Mouse (Mus musculus): ENCODE results near the gene Ace3. TPM values are rescaled to one million over a fixed set of nuclear protein-coding genes. Genes with fewer than 3 reads are reported as not detected.

Gene Ace3
- polyA plus RNA-seq, 1 experiment from 2014 or later = not detected

DNA sequence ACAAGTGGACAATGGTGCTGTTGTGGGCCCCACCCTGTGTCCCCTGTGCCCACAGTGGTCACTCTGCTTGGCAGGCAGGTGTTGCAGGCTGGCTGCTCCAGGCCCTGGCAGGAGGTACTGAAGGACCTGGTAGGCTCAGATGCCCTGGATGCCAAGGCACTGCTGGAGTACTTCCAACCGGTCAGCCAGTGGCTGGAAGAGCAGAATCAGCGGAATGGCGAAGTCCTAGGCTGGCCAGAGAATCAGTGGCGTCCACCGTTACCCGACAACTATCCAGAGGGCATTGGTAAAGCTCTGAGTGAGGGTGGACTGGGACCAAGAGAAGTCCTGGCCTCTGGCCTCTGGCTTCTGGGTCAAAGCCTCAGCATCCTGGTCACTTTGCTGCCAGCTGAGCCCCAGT lies 19.9 kb upstream of the Ace3 start:
- ATAC-seq (ENCODE audit: insufficient read depth, low FRiP score, low TSS enrichment) = no peak
- no peak overlapping the region for H3K27ac ChIP-seq (ENCODE audit: low read depth, low read length)
- DNase-seq (ENCODE audit: low spot score) = no peak
- 87% methylated on average over 6 of the region's 6 CpGs for WGBS
- no peak overlapping the region for H3K4me3 ChIP-seq (ENCODE audit: low read depth, low read length)
- H3K9ac ChIP-seq (ENCODE audit: low read length) = no peak overlapping the region
- H3K27me3 ChIP-seq (ENCODE audit: control insufficient read depth, insufficient read depth, low read length) = peaks cover 2% of the 10 kb centered on the region; the same call in 1 of the 2 replicates
- H3K9me3 ChIP-seq (ENCODE audit: control insufficient read depth, low read length) = no peaks in the 10 kb centered on the region
- H3K4me2 ChIP-seq (ENCODE audit: low read depth) = no peak overlapping the region
- no peaks in the 10 kb centered on the region for H3K4me1 ChIP-seq (ENCODE audit: control insufficient read depth, insufficient read depth, low read length)
- no peaks in the 10 kb centered on the region for H3K36me3 ChIP-seq (ENCODE audit: control insufficient read depth, insufficient read depth, low read length)

GRCm38 (mm10) chr11:105975050-105975449 lies 19.4 kb upstream of the Ace3 start:
- no peaks in the 10 kb centered on the region for H3K27me3 ChIP-seq (ENCODE audit: control insufficient read depth, insufficient read depth, low read length)

GRCm38 (mm10) chr11:105975636-105976035 lies 18.8 kb upstream of the Ace3 start:
- no peaks in the 10 kb centered on the region for H3K27me3 ChIP-seq (ENCODE audit: control insufficient read depth, insufficient read depth, low read length)
- no peak for ATAC-seq (ENCODE audit: insufficient read depth, low FRiP score, low TSS enrichment)
- 88% methylated on average over 5 of the region's 5 CpGs for WGBS
- H3K36me3 ChIP-seq (ENCODE audit: control insufficient read depth, insufficient read depth, low read length) = no peaks in the 10 kb centered on the region
- no peak for DNase-seq (ENCODE audit: low spot score)
- no peak overlapping the region for H3K4me2 ChIP-seq (ENCODE audit: low read depth)
- no peak overlapping the region for H3K9ac ChIP-seq (ENCODE audit: low read length)
- H3K9me3 ChIP-seq (ENCODE audit: control insufficient read depth, low read length) = no peaks in the 10 kb centered on the region
- H3K4me3 ChIP-seq (ENCODE audit: low read depth, low read length) = no peak overlapping the region
- H3K27ac ChIP-seq (ENCODE audit: low read depth, low read length) = no peak overlapping the region
- no peaks in the 10 kb centered on the region for H3K4me1 ChIP-seq (ENCODE audit: control insufficient read depth, insufficient read depth, low read length)

More at GRCm38 (mm10) chr11:105975050-105975449, 19.4 kb upstream of the Ace3 start:
- Histone ChIP-seq H3K4me1 (ENCODE audit: control insufficient read depth, insufficient read depth, low read length) (no peaks in the 10 kb centered on the region), H3K9me3 (ENCODE audit: control insufficient read depth, low read length) (no peaks in the 10 kb centered on the region), H3K36me3 (ENCODE audit: control insufficient read depth, insufficient read depth, low read length) (no peaks in the 10 kb centered on the region), H3K4me3 (ENCODE audit: low read depth, low read length) (no peak overlapping the region), H3K4me2 (ENCODE audit: low read depth) (no peak overlapping the region), H3K9ac (ENCODE audit: low read length) (no peak overlapping the region), H3K27ac (ENCODE audit: low read depth, low read length) (no peak overlapping the region)
- no peak for DNase-seq (ENCODE audit: low spot score)
- WGBS = 85% methylated on average over 3 of the region's 3 CpGs
- ATAC-seq (ENCODE audit: insufficient read depth, low FRiP score, low TSS enrichment) = no peak

DNA sequence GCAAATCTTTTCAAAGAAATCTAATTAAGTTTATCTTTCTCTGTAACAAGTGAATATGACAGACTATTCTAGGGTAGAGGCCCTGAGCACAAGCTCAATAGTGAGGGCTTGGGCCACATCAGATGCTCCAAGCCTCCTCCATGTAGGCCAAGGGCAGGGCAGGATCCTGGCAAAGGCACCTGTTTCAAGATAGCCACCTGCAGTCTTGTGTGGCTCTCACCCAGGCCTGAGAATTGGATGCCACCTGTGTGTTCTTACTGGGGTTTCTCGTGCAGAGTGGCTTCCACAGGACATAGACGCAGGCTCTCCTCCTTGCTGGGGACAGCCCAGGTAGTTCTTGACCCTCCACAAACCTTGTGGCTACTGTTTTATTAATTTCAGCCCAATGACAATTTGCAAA lies 16.2 kb upstream of the Ace3 start:
- DNase-seq (ENCODE audit: low spot score) (no peak), ATAC-seq (ENCODE audit: insufficient read depth, low FRiP score, low TSS enrichment) (no peak)
- Histone ChIP-seq H3K9me3 (ENCODE audit: control insufficient read depth, low read length) (no peaks in the 10 kb centered on the region), H3K4me2 (ENCODE audit: low read depth) (no peak overlapping the region), H3K27ac (ENCODE audit: low read depth, low read length) (no peak overlapping the region), H3K4me1 (ENCODE audit: control insufficient read depth, insufficient read depth, low read length) (no peaks in the 10 kb centered on the region), H3K4me3 (ENCODE audit: low read depth, low read length) (no peak overlapping the region), H3K9ac (ENCODE audit: low read length) (no peak overlapping the region), H3K36me3 (ENCODE audit: control insufficient read depth, insufficient read depth, low read length) (no peaks in the 10 kb centered on the region), H3K27me3 (ENCODE audit: control insufficient read depth, insufficient read depth, low read length) (no peaks in the 10 kb centered on the region)
- WGBS = 92% methylated on average over 2 of the region's 2 CpGs

GRCm38 (mm10) chr11:105978634-105979033 lies 15.8 kb upstream of the Ace3 start:
- H3K4me3 ChIP-seq (ENCODE audit: low read depth, low read length) = no peak overlapping the region
- ATAC-seq (ENCODE audit: insufficient read depth, low FRiP score, low TSS enrichment) = no peak
- WGBS = 73% methylated on average over 5 of the region's 5 CpGs
- H3K27ac ChIP-seq (ENCODE audit: low read depth, low read length) = no peak overlapping the region
- no peak overlapping the region for H3K9ac ChIP-seq (ENCODE audit: low read length)
- no peak overlapping the region for H3K4me2 ChIP-seq (ENCODE audit: low read depth)
- H3K27me3 ChIP-seq (ENCODE audit: control insufficient read depth, insufficient read depth, low read length) = no peaks in the 10 kb centered on the region
- no peak for DNase-seq (ENCODE audit: low spot score)
- no peaks in the 10 kb centered on the region for H3K4me1 ChIP-seq (ENCODE audit: control insufficient read depth, insufficient read depth, low read length)
- H3K36me3 ChIP-seq (ENCODE audit: control insufficient read depth, insufficient read depth, low read length) = no peaks in the 10 kb centered on the region
- no peaks in the 10 kb centered on the region for H3K9me3 ChIP-seq (ENCODE audit: control insufficient read depth, low read length)

- DNase-seq (ENCODE audit: low spot score) (no peak), ATAC-seq (ENCODE audit: insufficient read depth, low FRiP score, low TSS enrichment) (no peak)
- WGBS = 83% methylated on average over 4 of the region's 4 CpGs
- Histone ChIP-seq H3K36me3 (ENCODE audit: control insufficient read depth, insufficient read depth, low read length) (no peaks in the 10 kb centered on the region), H3K9ac (ENCODE audit: low read length) (no peak overlapping the region), H3K4me3 (ENCODE audit: low read depth, low read length) (no peak overlapping the region), H3K27me3 (ENCODE audit: control insufficient read depth, insufficient read depth, low read length) (no peaks in the 10 kb centered on the region), H3K9me3 (ENCODE audit: control insufficient read depth, low read length) (no peaks in the 10 kb centered on the region), H3K27ac (ENCODE audit: low read depth, low read length) (no peak overlapping the region), H3K4me1 (ENCODE audit: control insufficient read depth, insufficient read depth, low read length) (no peaks in the 10 kb centered on the region), H3K4me2 (ENCODE audit: low read depth) (no peak overlapping the region)
Observed at GRCm38 (mm10) chr11:105984452-105984851, 10.0 kb upstream of the Ace3 start.

DNA sequence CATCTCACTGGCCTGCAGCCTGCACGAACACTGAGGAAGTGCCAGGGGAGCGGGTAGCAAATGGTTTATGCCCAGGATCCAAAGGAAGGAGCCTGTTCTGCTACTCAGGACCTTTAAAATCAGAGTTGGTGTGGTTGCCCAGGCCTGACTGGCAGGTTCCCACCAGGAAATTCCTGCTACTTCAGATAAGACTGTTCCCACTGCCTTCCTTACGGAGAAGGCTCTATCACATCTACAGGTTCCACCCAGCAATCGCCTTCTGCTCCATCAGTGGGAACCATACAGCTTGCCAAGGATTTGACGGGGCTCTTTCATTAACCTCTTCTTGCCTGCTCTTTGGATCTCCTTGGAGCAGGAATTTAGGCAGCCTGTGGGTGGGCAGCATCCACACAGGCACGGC lies 7.0 kb upstream of the Ace3 start:
- ATAC-seq (ENCODE audit: insufficient read depth, low FRiP score, low TSS enrichment) = no peak
- 86% methylated on average over 6 of the region's 6 CpGs for WGBS

GRCm38 (mm10) chr11:105989446-105989845 lies 5.0 kb upstream of the Ace3 start:
- Histone ChIP-seq H3K36me3 (ENCODE audit: control insufficient read depth, insufficient read depth, low read length) (no peaks in the 10 kb centered on the region), H3K9me3 (ENCODE audit: control insufficient read depth, low read length) (no peaks in the 10 kb centered on the region), H3K4me3 (ENCODE audit: low read depth, low read length) (no peak overlapping the region), H3K27ac (ENCODE audit: low read depth, low read length) (no peak overlapping the region), H3K4me2 (ENCODE audit: low read depth) (no peak overlapping the region), H3K9ac (ENCODE audit: low read length) (no peak overlapping the region), H3K4me1 (ENCODE audit: control insufficient read depth, insufficient read depth, low read length) (no peaks in the 10 kb centered on the region), H3K27me3 (ENCODE audit: control insufficient read depth, insufficient read depth, low read length) (no peaks in the 10 kb centered on the region)
- WGBS = 86% methylated on average over 6 of the region's 6 CpGs
- no peak for DNase-seq (ENCODE audit: low spot score)
- no peak for ATAC-seq (ENCODE audit: insufficient read depth, low FRiP score, low TSS enrichment)

More for the DNA sequence above, 7.0 kb upstream of the Ace3 start:
- Histone ChIP-seq H3K4me2 (ENCODE audit: low read depth) (no peak overlapping the region), H3K27ac (ENCODE audit: low read depth, low read length) (no peak overlapping the region), H3K27me3 (ENCODE audit: control insufficient read depth, insufficient read depth, low read length) (no peaks in the 10 kb centered on the region), H3K9ac (ENCODE audit: low read length) (no peak overlapping the region), H3K4me3 (ENCODE audit: low read depth, low read length) (no peak overlapping the region), H3K9me3 (ENCODE audit: control insufficient read depth, low read length) (no peaks in the 10 kb centered on the region), H3K4me1 (ENCODE audit: control insufficient read depth, insufficient read depth, low read length) (no peaks in the 10 kb centered on the region), H3K36me3 (ENCODE audit: control insufficient read depth, insufficient read depth, low read length) (no peaks in the 10 kb centered on the region)
- no peak for DNase-seq (ENCODE audit: low spot score)

- no peak for DNase-seq (ENCODE audit: low spot score)
- Histone ChIP-seq H3K4me1 (ENCODE audit: control insufficient read depth, insufficient read depth, low read length) (no peaks in the 10 kb centered on the region), H3K36me3 (ENCODE audit: control insufficient read depth, insufficient read depth, low read length) (no peaks in the 10 kb centered on the region), H3K27ac (ENCODE audit: low read depth, low read length) (no peak overlapping the region), H3K9me3 (ENCODE audit: control insufficient read depth, low read length) (no peaks in the 10 kb centered on the region), H3K4me2 (ENCODE audit: low read depth) (no peak overlapping the region), H3K4me3 (ENCODE audit: low read depth, low read length) (no peak overlapping the region), H3K27me3 (ENCODE audit: control insufficient read depth, insufficient read depth, low read length) (no peaks in the 10 kb centered on the region), H3K9ac (ENCODE audit: low read length) (no peak overlapping the region)
- ATAC-seq (ENCODE audit: insufficient read depth, low FRiP score, low TSS enrichment) = no peak
- WGBS = 59% methylated on average over 2 of the region's 2 CpGs
Observed at GRCm38 (mm10) chr11:105990231-105990630, 4.2 kb upstream of the Ace3 start.
